Mouse (Mus musculus): ENCODE results near the gene Suds3.
A peak's percentile ranks its signal among the peaks of the same experiment; 100 is the strongest.

- TF ChIP-seq POLR2A (IDR thresholded peaks at IDR 0.05; ENCODE audit: extremely low read depth, insufficient read depth, low read length) (no peak), CTCF (IDR thresholded peaks at IDR 0.05; ENCODE audit: low read depth, low read length) (peak; percentile 62)
These were observed 46.4 kb downstream of the Suds3 start for GRCm38 (mm10) chr5:117069498-117069894.
